Mouse (Mus musculus): ENCODE data around the gene Arntl. TPM values are rescaled to one million over a fixed set of nuclear protein-coding genes. Genes with fewer than 3 reads are reported as not detected.

Arntl gene
- polyA plus RNA-seq, 1 experiment from 2014 or later: 7.9 TPM

GRCm38 (mm10) chr7:113263990-113264389 is 56.7 kb downstream of the Arntl start:
- Histone ChIP-seq H3K27ac (ENCODE audit: low read depth) (no peak overlapping the region), H3K4me1 (replicated peaks; ENCODE audit: control insufficient read depth, insufficient read depth, low read length) (no peaks in the 10 kb centered on the region), H3K36me3 (ENCODE audit: control insufficient read depth, insufficient read depth, low read length) (no peaks in the 10 kb centered on the region), H3K4me2 (ENCODE audit: low read length) (no peak overlapping the region), H3K9me3 (ENCODE audit: control insufficient read depth, low read length) (no peaks in the 10 kb centered on the region), H3K27me3 (replicated peaks; ENCODE audit: control insufficient read depth, insufficient read depth, low read length) (no peaks in the 10 kb centered on the region), H3K9ac (ENCODE audit: low read length) (no peak overlapping the region), H3K4me3 (ENCODE audit: low read depth, low read length) (no peak overlapping the region)
- DNase-seq (ENCODE audit: low spot score) (no peak), ATAC-seq (replicated peaks; ENCODE audit: low FRiP score, low TSS enrichment, low read depth) (no peak)
- 100% methylated on average over 1 of the region's 1 CpGs for WGBS

DNA sequence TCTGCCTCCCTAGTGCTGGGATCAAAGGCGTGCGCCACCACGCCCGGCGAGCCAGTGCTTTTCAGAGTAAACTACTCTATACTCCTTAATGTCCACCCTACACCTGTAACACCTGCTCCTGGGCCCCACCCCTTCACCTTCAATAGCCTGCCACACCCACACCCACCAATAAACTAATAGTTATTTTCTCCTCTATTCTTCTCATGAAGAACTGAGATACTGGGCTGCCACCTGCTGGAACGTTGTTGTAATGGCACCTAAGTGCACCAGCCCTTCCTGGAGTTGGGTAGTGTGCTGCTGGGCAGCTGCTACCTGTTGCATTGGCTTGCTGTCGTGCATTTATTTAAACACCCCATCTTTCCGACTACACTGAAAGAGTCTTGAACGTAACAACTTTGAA is 61.0 kb downstream of the Arntl start:
- Histone ChIP-seq H3K9ac (ENCODE audit: low read length) (no peak overlapping the region), H3K9me3 (ENCODE audit: control insufficient read depth, low read length) (no peaks in the 10 kb centered on the region), H3K27ac (ENCODE audit: low read depth) (no peak overlapping the region), H3K36me3 (ENCODE audit: control insufficient read depth, insufficient read depth, low read length) (no peaks in the 10 kb centered on the region), H3K4me2 (ENCODE audit: low read length) (no peak overlapping the region), H3K27me3 (replicated peaks; ENCODE audit: control insufficient read depth, insufficient read depth, low read length) (no peaks in the 10 kb centered on the region), H3K4me3 (ENCODE audit: low read depth, low read length) (no peak overlapping the region), H3K4me1 (replicated peaks; ENCODE audit: control insufficient read depth, insufficient read depth, low read length) (peaks cover 6% of the 10 kb centered on the region; the same call in 1 of the 2 replicates)
- no peak for ATAC-seq (replicated peaks; ENCODE audit: low FRiP score, low TSS enrichment, low read depth)
- 79% methylated on average over 9 of the region's 9 CpGs for WGBS
- DNase-seq (ENCODE audit: low spot score): peak; percentile 73

GRCm38 (mm10) chr7:113269081-113269480 is 61.8 kb downstream of the Arntl start:
- Histone ChIP-seq H3K36me3 (ENCODE audit: control insufficient read depth, insufficient read depth, low read length) (no peaks in the 10 kb centered on the region), H3K4me3 (ENCODE audit: low read depth, low read length) (no peak overlapping the region), H3K27ac (ENCODE audit: low read depth) (no peak overlapping the region), H3K27me3 (replicated peaks; ENCODE audit: control insufficient read depth, insufficient read depth, low read length) (no peaks in the 10 kb centered on the region), H3K4me1 (replicated peaks; ENCODE audit: control insufficient read depth, insufficient read depth, low read length) (peaks cover 6% of the 10 kb centered on the region; the same call in 1 of the 2 replicates), H3K9ac (ENCODE audit: low read length) (no peak overlapping the region), H3K9me3 (ENCODE audit: control insufficient read depth, low read length) (no peaks in the 10 kb centered on the region), H3K4me2 (ENCODE audit: low read length) (no peak overlapping the region)
- DNase-seq (ENCODE audit: low spot score) (no peak), ATAC-seq (replicated peaks; ENCODE audit: low FRiP score, low TSS enrichment, low read depth) (no peak)

DNA sequence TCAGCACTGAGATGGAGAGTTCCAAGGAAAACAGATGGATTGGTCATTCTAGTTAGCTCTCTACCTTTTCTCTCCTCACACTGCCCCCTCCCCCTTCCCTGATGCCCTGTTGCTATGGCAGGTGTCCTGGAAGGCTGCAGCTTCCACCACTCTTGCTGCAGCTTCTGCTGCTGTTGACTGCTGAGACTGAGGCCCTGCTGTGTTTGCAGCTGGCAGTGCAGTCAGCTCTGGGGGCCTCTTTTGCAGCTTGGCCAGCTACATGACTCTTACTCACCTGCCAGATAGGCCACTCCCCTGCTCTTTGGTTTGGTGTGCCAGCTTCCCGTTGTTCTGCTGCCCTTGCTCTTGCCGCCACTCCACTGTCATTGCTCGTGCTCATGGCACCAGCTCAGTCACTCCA is 62.7 kb downstream of the Arntl start:
- no peak for ATAC-seq (replicated peaks; ENCODE audit: low FRiP score, low TSS enrichment, low read depth)
- no peak overlapping the region for H3K4me3 ChIP-seq (ENCODE audit: low read depth, low read length)
- no peak overlapping the region for H3K9ac ChIP-seq (ENCODE audit: low read length)
- H3K4me2 ChIP-seq (ENCODE audit: low read length): no peak overlapping the region
- no peaks in the 10 kb centered on the region for H3K9me3 ChIP-seq (ENCODE audit: control insufficient read depth, low read length)
- peaks cover 6% of the 10 kb centered on the region; the same call in 1 of the 2 replicates for H3K4me1 ChIP-seq (replicated peaks; ENCODE audit: control insufficient read depth, insufficient read depth, low read length)
- H3K27ac ChIP-seq (ENCODE audit: low read depth): no peak overlapping the region
- H3K36me3 ChIP-seq (ENCODE audit: control insufficient read depth, insufficient read depth, low read length): no peaks in the 10 kb centered on the region
- H3K27me3 ChIP-seq (replicated peaks; ENCODE audit: control insufficient read depth, insufficient read depth, low read length): no peaks in the 10 kb centered on the region
- DNase-seq (ENCODE audit: low spot score): no peak
- 60% methylated on average over 3 of the region's 3 CpGs for WGBS

DNA sequence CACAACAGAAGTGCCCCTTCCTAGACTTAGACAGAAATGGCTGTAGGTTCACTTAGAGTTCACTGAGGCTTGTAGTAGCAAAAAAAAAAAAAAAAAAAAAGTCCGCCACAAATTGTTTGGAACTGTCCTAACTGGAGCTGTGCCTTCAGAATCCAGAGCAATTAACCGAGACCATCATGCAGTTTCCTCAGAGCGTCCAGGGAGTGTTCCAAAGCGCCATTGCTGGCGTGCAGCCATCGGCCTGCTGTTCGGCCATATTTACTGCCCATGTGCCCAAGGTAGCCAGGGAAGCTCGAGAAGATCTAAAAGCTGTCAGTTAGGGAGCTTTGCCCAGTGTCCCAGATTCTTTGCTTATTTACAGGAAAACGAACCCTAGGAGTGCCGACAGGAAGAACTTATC is 63.3 kb downstream of the Arntl start:
- 67% methylated on average over 10 of the region's 10 CpGs for WGBS
- no peak overlapping the region for H3K4me3 ChIP-seq (ENCODE audit: low read depth, low read length)
- no peak overlapping the region for H3K4me2 ChIP-seq (ENCODE audit: low read length)
- H3K36me3 ChIP-seq (ENCODE audit: control insufficient read depth, insufficient read depth, low read length): no peaks in the 10 kb centered on the region
- no peaks in the 10 kb centered on the region for H3K9me3 ChIP-seq (ENCODE audit: control insufficient read depth, low read length)
- H3K27ac ChIP-seq (ENCODE audit: low read depth): no peak overlapping the region
- H3K27me3 ChIP-seq (replicated peaks; ENCODE audit: control insufficient read depth, insufficient read depth, low read length): no peaks in the 10 kb centered on the region
- no peak overlapping the region for H3K9ac ChIP-seq (ENCODE audit: low read length)
- peaks cover 6% of the 10 kb centered on the region; the same call in 1 of the 2 replicates for H3K4me1 ChIP-seq (replicated peaks; ENCODE audit: control insufficient read depth, insufficient read depth, low read length)
- ATAC-seq (replicated peaks; ENCODE audit: low FRiP score, low TSS enrichment, low read depth) (no peak), DNase-seq (ENCODE audit: low spot score) (no peak)

- WGBS: 81% methylated on average over 2 of the region's 2 CpGs
- Histone ChIP-seq H3K9me3 (ENCODE audit: control insufficient read depth, low read length) (no peaks in the 10 kb centered on the region), H3K36me3 (ENCODE audit: control insufficient read depth, insufficient read depth, low read length) (no peaks in the 10 kb centered on the region), H3K9ac (ENCODE audit: low read length) (no peak overlapping the region), H3K4me2 (ENCODE audit: low read length) (no peak overlapping the region), H3K27ac (ENCODE audit: low read depth) (no peak overlapping the region), H3K4me3 (ENCODE audit: low read depth, low read length) (no peak overlapping the region), H3K27me3 (replicated peaks; ENCODE audit: control insufficient read depth, insufficient read depth, low read length) (no peaks in the 10 kb centered on the region), H3K4me1 (replicated peaks; ENCODE audit: control insufficient read depth, insufficient read depth, low read length) (peaks cover 6% of the 10 kb centered on the region; the same call in 1 of the 2 replicates)
- DNase-seq (ENCODE audit: low spot score) (no peak), ATAC-seq (replicated peaks; ENCODE audit: low FRiP score, low TSS enrichment, low read depth) (no peak)
These were observed 63.7 kb downstream of the Arntl start for GRCm38 (mm10) chr7:113270991-113271390.

GRCm38 (mm10) chr7:113272338-113272997 is 65.2 kb downstream of the Arntl start:
- H3K9me3 ChIP-seq (ENCODE audit: control insufficient read depth, low read length): no peaks in the 10 kb centered on the region
- H3K27me3 ChIP-seq (replicated peaks; ENCODE audit: control insufficient read depth, insufficient read depth, low read length): no peaks in the 10 kb centered on the region
- 65% methylated on average over 6 of the region's 6 CpGs for WGBS
- no peak overlapping the region for H3K9ac ChIP-seq (ENCODE audit: low read length)
- no peak overlapping the region for H3K27ac ChIP-seq (ENCODE audit: low read depth)
- no peak overlapping the region for H3K4me2 ChIP-seq (ENCODE audit: low read length)
- no peak; the same call in 1 of the 2 replicates for ATAC-seq (replicated peaks; ENCODE audit: low FRiP score, low TSS enrichment, low read depth)
- H3K4me1 ChIP-seq (replicated peaks; ENCODE audit: control insufficient read depth, insufficient read depth, low read length): peaks cover 6% of the 10 kb centered on the region; the same call in 1 of the 2 replicates
- no peak for DNase-seq (ENCODE audit: low spot score)
- no peak overlapping the region for H3K4me3 ChIP-seq (ENCODE audit: low read depth, low read length)
- H3K36me3 ChIP-seq (ENCODE audit: control insufficient read depth, insufficient read depth, low read length): no peaks in the 10 kb centered on the region

- DNase-seq (ENCODE audit: low spot score) (no peak), ATAC-seq (replicated peaks; ENCODE audit: low FRiP score, low TSS enrichment, low read depth) (no peak)
- H3K9ac ChIP-seq (ENCODE audit: low read length): no peak overlapping the region
- H3K4me1 ChIP-seq (replicated peaks; ENCODE audit: control insufficient read depth, insufficient read depth, low read length): no peaks in the 10 kb centered on the region
- H3K36me3 ChIP-seq (ENCODE audit: control insufficient read depth, insufficient read depth, low read length): no peaks in the 10 kb centered on the region
- 42% methylated on average over 2 of the region's 2 CpGs for WGBS
- H3K4me2 ChIP-seq (ENCODE audit: low read length): no peak overlapping the region
- no peaks in the 10 kb centered on the region for H3K27me3 ChIP-seq (replicated peaks; ENCODE audit: control insufficient read depth, insufficient read depth, low read length)
- H3K27ac ChIP-seq (ENCODE audit: low read depth): no peak overlapping the region
- no peak overlapping the region for H3K4me3 ChIP-seq (ENCODE audit: low read depth, low read length)
- H3K9me3 ChIP-seq (ENCODE audit: control insufficient read depth, low read length): no peaks in the 10 kb centered on the region
These were observed 70.0 kb downstream of the Arntl start for GRCm38 (mm10) chr7:113277245-113277644.

GRCm38 (mm10) chr7:113278493-113278892 is 71.2 kb downstream of the Arntl start:
- ATAC-seq (replicated peaks; ENCODE audit: low FRiP score, low TSS enrichment, low read depth) (no peak), DNase-seq (ENCODE audit: low spot score) (no peak)
- Histone ChIP-seq H3K27me3 (replicated peaks; ENCODE audit: control insufficient read depth, insufficient read depth, low read length) (no peaks in the 10 kb centered on the region), H3K27ac (ENCODE audit: low read depth) (no peak overlapping the region), H3K4me2 (ENCODE audit: low read length) (no peak overlapping the region), H3K4me1 (replicated peaks; ENCODE audit: control insufficient read depth, insufficient read depth, low read length) (no peaks in the 10 kb centered on the region), H3K9ac (ENCODE audit: low read length) (no peak overlapping the region), H3K4me3 (ENCODE audit: low read depth, low read length) (no peak overlapping the region), H3K9me3 (ENCODE audit: control insufficient read depth, low read length) (no peaks in the 10 kb centered on the region), H3K36me3 (ENCODE audit: control insufficient read depth, insufficient read depth, low read length) (no peaks in the 10 kb centered on the region)
- WGBS: 72% methylated on average over 4 of the region's 4 CpGs
